Mouse (Mus musculus) liver, adult 2 months (tissue): ENCODE data around the gene Hnrnpc. TPM values are rescaled to one million over a fixed set of nuclear protein-coding genes. Genes with fewer than 3 reads are reported as not detected.
"Not testable (repeated sequence)": the region's sequence is repeated elsewhere in the genome, so short reads cannot be mapped to it uniquely, and the experiment has no call there.

ENCODE experiments used
- DNase-seq: peaks from one replicate; pipeline ENCODE4 v3.0.0-alpha.2; 2011; ENCODE audit warnings: low read depth, low spot score; ENCODE audit errors: extremely low read depth
- H3K27ac ChIP-seq: fragments of 200-500 bp; replicated peaks from 2 replicates; pipeline ENCODE4 v1.5.1; 2012; ENCODE audit warnings: low read depth, mild to moderate bottlenecking, control low read depth, inconsistent platforms, low read length; ENCODE audit not compliant: insufficient read depth
- H3K27me3 ChIP-seq: fragments of 200-500 bp; 2 replicates; pipeline ENCODE4 v1.6.1; 2012; ENCODE audit warnings: mild to moderate bottlenecking, moderate library complexity, low read length, inconsistent platforms; ENCODE audit not compliant: control insufficient read depth, insufficient read depth
- H3K36me3 ChIP-seq: fragments of 200-500 bp; 2 replicates; pipeline ENCODE4 v1.6.1; 2012; ENCODE audit warnings: low read length, inconsistent platforms; ENCODE audit not compliant: control insufficient read depth, insufficient read depth
- H3K4me1 ChIP-seq: fragments of 200-500 bp; 2 replicates; pipeline ENCODE4 v1.6.1; 2011; ENCODE audit warnings: low read length; ENCODE audit not compliant: control insufficient read depth, insufficient read depth
- H3K4me3 ChIP-seq: fragments of 200-500 bp; 2 replicates; pipeline ENCODE4 v1.5.1; 2011; ENCODE audit warnings: low read depth, mild to moderate bottlenecking, control low read depth, low read length, moderate library complexity; ENCODE audit not compliant: insufficient read depth
- H3K79me2 ChIP-seq: fragments of 200-500 bp; 2 replicates; pipeline ENCODE4 v1.6.1; 2012; ENCODE audit warnings: inconsistent platforms, mild to moderate bottlenecking, low read length, moderate library complexity; ENCODE audit not compliant: control insufficient read depth, insufficient read depth
- H3K9ac ChIP-seq: fragments of 200-500 bp; 2 replicates; pipeline ENCODE4 v1.6.1; 2012; ENCODE audit warnings: low read depth, mild to moderate bottlenecking, control low read depth, inconsistent platforms, low read length
- CTCF ChIP-seq: fragments of 200-500 bp; IDR thresholded peaks from 2 replicates; pipeline ENCODE4 v1.5.1; 2011; ENCODE audit warnings: low read depth, low read length, control low read depth
- POLR2A ChIP-seq: fragments of 200-500 bp; IDR thresholded peaks from 2 replicates; pipeline ENCODE4 v1.6.1; 2011; ENCODE audit warnings: low read length, control low read depth; ENCODE audit not compliant: insufficient read depth; ENCODE audit errors: extremely low read depth
- WGBS: fragments of 180-500 bp; shearing (Covaris S2); methylation state at CpG from one replicate; pipeline ENCODE4 v1.1.7; 2018; 5-methylcytosine and 5-hydroxymethylcytosine counted together
- polyA plus RNA-seq: library from polyadenylated mRNA; depleted of rRNA; stranded (reverse); fragments of >200 nt; gene quantifications from 2 replicates; pipeline ENCODE4 v1.2.3, GENCODE M21; 2012
- total RNA-seq: library from RNA; depleted of rRNA; stranded (reverse); fragments of >200 nt; gene quantifications from 2 replicates; pipeline ENCODE4 v1.2.3, GENCODE M21; 2014

The Hnrnpc gene
- total and polyA plus RNA-seq, 2 experiments = 55.8 to 77.5 TPM

DNA sequence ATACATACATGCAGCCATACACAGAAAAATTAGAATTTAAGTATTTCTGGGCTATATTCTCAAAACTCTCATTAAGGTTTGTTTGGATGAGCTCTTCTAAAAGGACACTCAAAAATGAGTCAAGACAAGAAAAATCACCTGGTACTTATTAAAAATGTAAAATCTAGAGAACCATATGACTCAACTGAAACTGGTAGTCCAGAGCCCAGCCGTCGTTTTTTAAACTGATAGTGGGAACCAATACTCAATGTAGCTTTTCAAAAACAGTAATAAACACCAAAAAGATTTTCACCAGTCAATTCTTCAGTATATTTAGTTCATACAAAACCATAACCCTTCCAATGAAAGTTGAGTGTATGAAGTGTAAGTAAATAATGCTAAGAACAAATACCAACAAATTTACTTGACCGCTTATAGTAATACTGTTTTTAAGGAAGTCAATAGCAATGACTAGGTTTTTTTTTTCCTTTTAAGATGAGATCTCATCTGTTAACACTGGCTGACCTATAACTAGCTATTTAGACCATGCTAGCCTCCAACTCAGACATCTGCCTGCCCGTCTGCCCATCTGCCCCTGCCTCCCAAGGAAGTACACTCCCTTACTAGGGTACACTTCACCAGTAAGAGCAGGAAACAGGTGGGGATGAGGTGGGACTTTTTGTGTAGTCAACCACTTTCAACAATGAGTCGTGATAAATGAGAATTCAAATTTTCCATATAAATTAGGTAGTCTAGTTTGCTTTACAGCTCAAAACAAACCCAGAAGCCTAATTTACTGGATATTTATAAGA lies 3.5 kb downstream of the Hnrnpc start:
- Histone ChIP-seq H3K9ac (peak overlapping the region; percentile 6; the same call in 1 of the 2 replicates), H3K79me2 (peaks cover 31% of the 10 kb centered on the region; the same call in 1 of the 2 replicates), H3K4me3 (no peak overlapping the region), H3K27me3 (no peaks in the 10 kb centered on the region), H3K4me1 (peaks cover 20% of the 10 kb centered on the region), H3K36me3 (peaks cover 19% of the 10 kb centered on the region), H3K27ac (no peak overlapping the region)
- WGBS = 19% methylated on average over 5 of the region's 5 CpGs
- DNase-seq = no peak
- TF ChIP-seq POLR2A (no peak), CTCF (no peak)

- 18% methylated on average over 2 of the region's 2 CpGs for WGBS
- peaks cover 22% of the 10 kb centered on the region for H3K36me3 ChIP-seq
Measured at GRCm38 (mm10) chr14:52099563-52099962, 4.3 kb downstream of the Hnrnpc start.

GRCm38 (mm10) chr14:52098387-52098786 lies 5.4 kb downstream of the Hnrnpc start:
- DNase-seq, H3K27me3 ChIP-seq, H3K9ac ChIP-seq, H3K4me3 ChIP-seq, H3K27ac ChIP-seq: not testable (repeated sequence)
- Histone ChIP-seq H3K36me3 (peaks cover 29% of the 10 kb centered on the region), H3K4me1 (peaks cover 23% of the 10 kb centered on the region), H3K79me2 (peaks cover 28% of the 10 kb centered on the region; the same call in 1 of the 2 replicates)
- WGBS = 25% methylated on average over 3 of the region's 3 CpGs

More at GRCm38 (mm10) chr14:52099563-52099962, 4.3 kb downstream of the Hnrnpc start:
- Histone ChIP-seq H3K4me3 (no peak overlapping the region), H3K27ac (no peak overlapping the region), H3K27me3 (no peaks in the 10 kb centered on the region), H3K9ac (no peak overlapping the region), H3K79me2 (peaks cover 31% of the 10 kb centered on the region; the same call in 1 of the 2 replicates), H3K4me1 (peaks cover 19% of the 10 kb centered on the region)
- TF ChIP-seq CTCF = no peak
- TF ChIP-seq POLR2A = no peak
- DNase-seq = no peak

DNA sequence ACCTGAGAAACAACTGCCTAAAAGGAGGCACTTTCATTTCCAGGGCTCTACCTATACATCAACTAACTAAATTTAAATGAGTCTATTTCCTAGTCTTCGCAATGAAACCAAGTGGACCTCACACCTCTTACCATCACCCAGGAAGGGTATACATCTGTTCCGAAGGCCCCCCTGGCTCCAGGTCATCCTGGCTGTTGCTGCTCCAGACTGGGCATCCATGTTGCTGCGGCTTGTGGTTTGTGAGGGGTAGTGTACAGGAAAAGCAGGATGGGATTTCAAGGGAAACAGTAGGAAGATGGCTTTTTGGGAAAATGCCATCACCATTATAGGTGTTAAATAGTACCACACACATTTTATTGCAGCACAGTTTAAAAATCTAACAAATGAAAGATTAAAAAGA lies 6.6 kb downstream of the Hnrnpc start:
- peaks cover 23% of the 10 kb centered on the region for H3K4me1 ChIP-seq
- H3K4me3 ChIP-seq, DNase-seq, H3K27ac ChIP-seq, H3K27me3 ChIP-seq, H3K9ac ChIP-seq: not testable (repeated sequence)
- H3K79me2 ChIP-seq = peaks cover 24% of the 10 kb centered on the region; the same call in 1 of the 2 replicates
- WGBS = 96% methylated on average over 3 of the region's 3 CpGs
- peaks cover 40% of the 10 kb centered on the region for H3K36me3 ChIP-seq

- Histone ChIP-seq H3K4me1 (peaks cover 15% of the 10 kb centered on the region), H3K27me3 (no peaks in the 10 kb centered on the region), H3K79me2 (peaks cover 19% of the 10 kb centered on the region; the same call in 1 of the 2 replicates), H3K9ac (no peak overlapping the region), H3K36me3 (peaks cover 55% of the 10 kb centered on the region), H3K27ac (no peak overlapping the region), H3K4me3 (no peak overlapping the region)
- TF ChIP-seq POLR2A (no peak), CTCF (no peak)
- no peak for DNase-seq
- WGBS = 57% methylated on average over 1 of the region's 1 CpGs
Measured at GRCm38 (mm10) chr14:52094533-52094932, 9.3 kb downstream of the Hnrnpc start.

DNA sequence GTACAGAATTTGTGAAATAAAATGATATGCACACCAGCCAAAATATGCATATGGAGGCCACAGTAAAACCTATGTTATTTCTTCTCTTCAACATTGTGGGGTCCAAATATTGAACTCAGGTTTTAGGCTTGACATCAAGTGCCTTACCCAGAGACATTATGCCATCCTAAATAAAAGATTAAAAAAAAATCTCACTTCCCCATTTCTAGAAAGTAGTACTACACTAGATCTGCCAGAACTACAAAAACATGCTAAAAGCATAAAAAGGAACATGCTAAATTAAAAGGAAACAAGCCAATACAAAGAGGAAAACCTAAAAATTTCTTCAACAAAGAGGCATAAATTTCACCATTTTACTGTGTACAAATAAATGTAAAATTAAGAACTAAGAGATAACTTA lies 20.7 kb downstream of the Hnrnpc start:
- TF ChIP-seq POLR2A (no peak), CTCF (no peak)
- H3K27me3 ChIP-seq = no peaks in the 10 kb centered on the region
- peaks cover 2% of the 10 kb centered on the region; the same call in 1 of the 2 replicates for H3K79me2 ChIP-seq
- H3K36me3 ChIP-seq = peaks cover 65% of the 10 kb centered on the region
- H3K9ac ChIP-seq = no peak overlapping the region
- no peak overlapping the region for H3K27ac ChIP-seq
- no peaks in the 10 kb centered on the region; the same call in 1 of the 2 replicates for H3K4me1 ChIP-seq
- DNase-seq = no peak
- no peak overlapping the region for H3K4me3 ChIP-seq
